20 mouse cellular contexts compared by ENCODE assay signal in the genomic region with DNA sequence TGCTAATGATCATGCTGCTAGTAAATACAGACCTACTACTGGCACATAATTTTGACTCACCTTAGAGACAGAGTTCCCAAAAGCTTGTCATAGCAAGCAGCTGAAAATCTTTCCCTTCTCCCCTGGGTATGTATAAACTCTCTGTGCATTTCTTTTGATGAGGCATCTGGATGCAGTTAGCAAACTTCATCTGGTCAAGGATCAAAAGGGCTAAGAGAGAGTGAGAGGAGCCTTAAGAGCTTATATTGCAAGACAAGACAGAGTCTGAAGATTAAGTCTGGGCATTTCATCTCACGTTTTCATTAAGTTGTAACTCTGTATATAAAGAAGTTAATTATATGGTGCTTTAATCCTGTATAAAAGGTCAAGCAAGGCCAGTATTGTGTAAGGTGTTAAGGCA.
"Had no signal": no experiment of that assay in that cellular context is flagged by ENCODE, and none has a peak within 500 bp of the region (broad histone marks: within the 10 kb centered on the region; RNA-seq: fewer than 3 reads in every experiment).

No protein-coding gene starts in this region.

- H3K9me3 ChIP-seq: limb, embryonic 15.5 days; midbrain, embryonic 12.5 days; stomach, embryonic 15.5 days had no signal

- H3K4me2 ChIP-seq: limb, embryonic 15.5 days; liver, embryonic 11.5 days; lung, embryonic 14.5 days; midbrain, embryonic 12.5 days; stomach, embryonic 15.5 days had no signal

- ATAC-seq: intestine, postnatal 0 days; liver, postnatal 0 days; lung, postnatal 0 days; midbrain, embryonic 16.5 days had no signal

- H3K36me3 ChIP-seq: limb, embryonic 15.5 days; midbrain, embryonic 12.5 days; stomach, embryonic 15.5 days had no signal

- DNase-seq: kidney, adult 2 months; kidney, postnatal 25 days; layer of hippocampus, adult 9-11 months; liver, postnatal 0 days; lung, embryonic 14.5 days; right cerebral cortex, adult 18-20 months; right cerebral cortex, postnatal 14 days; right cerebral cortex, postnatal 4 days; thymus, postnatal 25 days had no signal

- H3K27ac ChIP-seq: kidney, postnatal 0 days; layer of hippocampus, adult 2 months; limb, embryonic 15.5 days; liver, embryonic 14.5 days; macrophage; midbrain, embryonic 12.5 days; stomach, embryonic 15.5 days had no signal

- H3K4me3 ChIP-seq: layer of hippocampus, adult 2 months; limb, embryonic 15.5 days; midbrain, embryonic 12.5 days; stomach, embryonic 15.5 days had no signal

- H3K27me3 ChIP-seq: limb, embryonic 15.5 days; midbrain, embryonic 12.5 days; stomach, embryonic 15.5 days had no signal

- H3K4me1 ChIP-seq: limb, embryonic 15.5 days; midbrain, embryonic 12.5 days; stomach, embryonic 15.5 days had no signal

- H3K9ac ChIP-seq: limb, embryonic 15.5 days; liver, embryonic 14.5 days; liver, postnatal 0 days; lung, embryonic 14.5 days; midbrain, embryonic 12.5 days; stomach, embryonic 15.5 days had no signal
